8 mouse cellular contexts compared by ENCODE assay signal in the genomic region with DNA sequence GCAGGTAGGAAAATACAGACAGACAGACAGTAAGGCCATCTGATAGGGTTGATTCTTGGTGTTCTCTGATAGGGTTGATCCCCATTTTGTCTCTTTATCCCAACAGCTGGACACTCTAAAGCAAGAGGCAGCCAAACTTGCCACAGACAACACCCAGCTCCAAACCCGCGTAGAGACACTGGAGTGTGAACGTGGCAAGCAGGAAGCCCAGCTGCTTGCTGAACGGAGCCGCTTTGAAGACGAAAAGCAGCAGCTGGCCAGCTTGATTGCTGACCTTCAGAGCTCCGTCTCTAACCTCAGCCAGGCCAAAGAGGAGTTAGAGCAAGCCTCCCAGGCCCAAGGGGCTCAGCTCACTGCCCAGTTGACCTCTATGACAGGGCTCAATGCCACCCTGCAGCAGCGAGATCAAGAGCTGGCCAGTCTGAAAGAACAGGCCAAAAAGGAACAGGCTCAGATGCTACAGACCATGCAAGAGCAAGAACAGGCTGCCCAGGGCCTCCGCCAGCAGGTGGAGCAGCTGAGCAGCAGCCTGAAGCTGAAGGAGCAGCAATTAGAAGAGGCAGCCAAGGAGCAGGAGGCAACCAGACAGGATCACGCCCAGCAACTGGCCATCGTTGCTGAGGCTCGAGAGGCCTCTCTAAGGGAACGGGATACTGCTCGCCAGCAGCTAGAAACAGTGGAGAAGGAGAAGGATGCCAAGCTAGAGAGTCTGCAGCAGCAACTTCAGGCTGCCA. TPM values are rescaled to one million over a fixed set of nuclear protein-coding genes. Genes with fewer than 3 reads are reported as not detected.
DNase-seq lines count a peak whose midpoint lies in the region; ATAC-seq lines count a peak whose summit lies in the region.

No protein-coding gene starts in this region.

- peak; percentile 77 for DNase-seq in ES-CJ7 (ENCODE audit: low read depth, low spot score)
- DNase-seq in c-Kit-positive CD71-positive TER-119-negative erythroid progenitor cells, embryonic 14.5 days (ENCODE audit: low read depth): peak; percentile 62
- DNase-seq in heart, postnatal 25 days (ENCODE audit: low spot score): peak; percentile 75
- DNase-seq in layer of hippocampus, adult 8-10 months (ENCODE audit: low spot score in 2 of 2): peak; percentile 74 to 89
- DNase-seq in ovary, postnatal 36 days (ENCODE audit: low spot score): peak; percentile 84
- DNase-seq in thymus, postnatal 10 days (ENCODE audit: low spot score in 2 of 2): peak; percentile 38 to 78

- intact Hi-C loops in heart, postnatal 25 days (cut with DNase I): loop anchor here (2.0 to 5.0 kb wide), 2 partner anchors 34 to 80 kb away; no protein-coding TSS in a partner anchor

- H3K27me3 ChIP-seq in forebrain, embryonic 13.5 days: no peaks in the 10 kb centered on the region
- no peaks in the 10 kb centered on the region for H3K27me3 ChIP-seq in lung, embryonic 16.5 days (ENCODE audit: control insufficient read depth, insufficient read depth, low read depth, low read length)

- H3K36me3 ChIP-seq in forebrain, embryonic 13.5 days (ENCODE audit: poor library complexity, severe bottlenecking): peaks cover 99% of the 10 kb centered on the region
- H3K36me3 ChIP-seq in lung, embryonic 16.5 days (ENCODE audit: control insufficient read depth, insufficient read depth, low read length): peaks cover 84% of the 10 kb centered on the region

- no peak overlapping the region for H3K9ac ChIP-seq in forebrain, embryonic 13.5 days
- H3K9ac ChIP-seq in lung, embryonic 16.5 days (ENCODE audit: low read length): no peak overlapping the region

- H3K9me3 ChIP-seq in forebrain, embryonic 13.5 days (replicated peaks): no peaks in the 10 kb centered on the region
- H3K9me3 ChIP-seq in lung, embryonic 16.5 days (ENCODE audit: control insufficient read depth, low read length): no peaks in the 10 kb centered on the region

- H3K4me1 ChIP-seq in forebrain, embryonic 13.5 days: no peaks in the 10 kb centered on the region
- no peaks in the 10 kb centered on the region for H3K4me1 ChIP-seq in lung, embryonic 16.5 days (replicated peaks; ENCODE audit: control insufficient read depth, insufficient read depth, low read length)

- ATAC-seq in forebrain, embryonic 13.5 days: peak; percentile 66
- ATAC-seq in lung, embryonic 16.5 days (ENCODE audit: low read depth): peak; percentile 69

- H3K4me2 ChIP-seq in forebrain, embryonic 13.5 days: no peak overlapping the region
- H3K4me2 ChIP-seq in lung, embryonic 16.5 days (ENCODE audit: low read depth, low read length): no peak overlapping the region

- H3K4me3 ChIP-seq in forebrain, embryonic 13.5 days: no peak overlapping the region
- H3K4me3 ChIP-seq in lung, embryonic 16.5 days (ENCODE audit: low read length): no peak overlapping the region

- WGBS in forebrain, embryonic 13.5 days: 70% methylated on average over 14 of the region's 14 CpGs
- 43% methylated on average over 14 of the region's 14 CpGs for WGBS in lung, embryonic 16.5 days

- no peak overlapping the region for H3K27ac ChIP-seq in forebrain, embryonic 13.5 days
- H3K27ac ChIP-seq in lung, embryonic 16.5 days (ENCODE audit: low read length): no peak overlapping the region; the same call in 1 of the 2 replicates

RNA-seq across cellular contexts. Expression of a gene that starts 20.1 kb away (rescaled TPM):
- polyA plus RNA-seq in forebrain, embryonic 13.5 days (2015; fragmentation: Nextera tagmentation; extraction: Ambion mirVana): 4.5 and 4.6 TPM in 2 replicates
- 1 to 10 TPM; 6.5 to 6.8 TPM for total RNA-seq in heart, postnatal 25 days (2021)
- total RNA-seq in layer of hippocampus, adult 8-10 months (2022): 10 to 100 TPM in 3 of 4 experiments, 1 to 10 TPM in 1; 8.3 to 12.9 (median 11.1) TPM
- polyA plus RNA-seq in lung, embryonic 16.5 days (2015; fragmentation: Nextera tagmentation; extraction: Ambion mirVana): 2.1 and 3.0 TPM in 2 replicates
